Mouse (Mus musculus): Measurements from ENCODE around the gene Ppp1r3d.

DNA sequence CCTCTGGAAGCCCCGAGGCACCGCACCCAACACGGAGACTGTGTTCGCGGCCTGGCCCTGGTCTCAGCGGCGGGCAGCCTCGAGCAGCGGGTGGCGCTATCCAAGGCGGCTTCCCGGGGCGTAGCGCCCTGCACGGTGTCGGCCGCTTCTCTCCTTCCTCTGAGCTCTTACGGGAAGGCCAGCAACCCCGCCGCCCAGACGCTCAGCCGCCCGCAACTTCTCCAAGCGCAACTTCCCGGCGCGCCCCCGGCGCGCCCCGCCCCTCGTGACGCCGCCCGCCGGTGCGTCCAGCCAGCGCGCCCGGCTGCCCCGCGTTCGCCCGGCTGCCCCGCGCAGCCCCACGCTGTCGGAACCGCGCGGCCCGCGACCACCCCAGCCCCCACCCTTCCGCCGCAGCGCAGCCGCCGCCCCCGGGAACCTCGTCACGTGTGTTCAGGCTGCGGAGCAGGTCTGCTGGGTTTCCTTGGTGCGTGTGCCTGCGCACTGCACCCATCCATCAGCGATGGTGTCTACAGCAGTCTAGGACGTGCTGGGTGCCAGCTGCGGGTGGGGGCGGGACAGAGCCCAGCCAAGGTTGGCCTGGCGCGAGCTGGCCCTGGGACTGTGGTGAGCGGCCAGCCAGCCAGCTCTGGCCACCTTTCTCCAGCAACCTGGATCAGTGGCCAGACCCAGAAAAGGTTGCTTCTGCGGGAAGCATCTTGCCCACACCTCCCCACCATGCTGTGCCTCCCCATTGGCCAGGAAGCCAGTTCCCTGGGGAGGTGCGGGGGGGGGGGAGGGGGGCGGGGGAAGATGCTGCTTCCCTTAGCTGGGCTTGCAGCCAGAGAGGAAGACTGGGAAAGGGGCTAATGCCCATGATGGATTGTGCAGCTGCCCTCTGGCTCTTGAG, at the start of gene Ppp1r3d, which contains the start of gene Fam217b:
- TF ChIP-seq CTCF (IDR thresholded peaks at IDR 0.05; ENCODE audit: low read depth), result no peak
- no peak for TF ChIP-seq EP300 (IDR thresholded peaks at IDR 0.05; ENCODE audit: low read depth)
